Mouse (Mus musculus) midbrain, embryonic 13.5 days (tissue): ENCODE results near the gene Gm21976. TPM values are rescaled to one million over a fixed set of nuclear protein-coding genes. Genes with fewer than 3 reads are reported as not detected.

Experiments used
- polyA plus RNA-seq: library from polyadenylated mRNA; unstranded; fragments of >200 nt; fragmentation: Nextera tagmentation; extraction: Ambion mirVana; gene quantifications from 2 replicates; pipeline ENCODE4 v1.2.1, GENCODE M21; 2015

Gm21976 gene
- polyA plus RNA-seq, 1 experiment from 2014 or later, result not detected

Other genes with a start within 250 kb of the Gm21976 start
- 12.9 and 13.6 TPM in 2 replicates for gene Arhgef28, start 73.4 kb upstream of the Gm21976 start, polyA plus RNA-seq
- 31.8 and 32.5 TPM in 2 replicates for gene Utp15, start 16.8 kb upstream of the Gm21976 start, polyA plus RNA-seq
- gene Ankra2, start 16.8 kb upstream of the Gm21976 start, polyA plus RNA-seq, result 55.4 and 58.9 TPM in 2 replicates
- gene Btf3, start 37.1 kb downstream of the Gm21976 start, polyA plus RNA-seq, result 584 and 625 TPM in 2 replicates
- gene Foxd1, start 74.4 kb downstream of the Gm21976 start, polyA plus RNA-seq, result 0.80 and 0.86 TPM in 2 replicates
- 0.51 and 2.4 TPM in 2 replicates for gene Gm10320, start 212.1 kb downstream of the Gm21976 start, polyA plus RNA-seq